Mouse (Mus musculus): ENCODE measurements around the gene Sgms2.
"Not testable (repeated sequence)": the region's sequence is repeated elsewhere in the genome, so short reads cannot be mapped to it uniquely, and the experiment has no call there.

Gene Sgms2

DNA sequence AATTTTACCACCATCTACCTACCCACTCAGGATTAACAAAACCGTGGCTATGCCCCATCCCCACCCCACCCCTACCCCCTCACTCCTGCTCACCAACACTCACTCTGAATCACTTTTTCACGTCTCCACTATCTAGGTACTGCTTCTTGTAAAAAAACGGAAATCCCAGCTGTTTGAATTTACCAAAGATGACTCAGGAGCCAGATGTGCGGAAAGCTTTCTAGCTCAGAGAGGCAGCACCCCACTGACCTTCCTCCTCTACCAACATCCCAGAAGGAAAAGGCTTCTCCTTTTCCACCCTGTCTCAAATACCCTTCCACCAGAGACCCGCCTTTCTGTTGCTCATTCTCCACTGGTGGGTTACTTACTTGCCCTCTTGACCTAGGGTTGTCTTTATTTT is 135.2 kb downstream of the Sgms2 start:
- no peak for DNase-seq

DNA sequence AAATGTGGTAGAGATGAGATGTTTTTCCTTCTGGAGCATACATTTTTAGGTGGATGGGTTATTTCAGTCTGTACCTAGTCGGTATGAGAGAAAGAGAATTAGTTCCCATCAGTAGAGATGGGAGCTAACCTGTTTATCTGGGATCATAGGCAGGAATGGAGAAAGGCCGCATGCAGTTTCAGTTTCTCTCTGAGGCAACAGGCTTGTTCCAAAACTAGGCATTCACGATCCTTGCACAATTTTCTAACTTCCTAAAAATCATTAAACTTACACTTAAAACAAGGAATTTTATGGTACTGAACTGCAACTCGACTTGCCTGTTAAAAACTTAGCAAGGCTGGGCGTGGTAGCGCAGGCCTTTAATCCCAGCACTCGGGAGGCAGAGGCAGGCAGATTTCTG is 140.7 kb downstream of the Sgms2 start:
- no peak for DNase-seq

DNA sequence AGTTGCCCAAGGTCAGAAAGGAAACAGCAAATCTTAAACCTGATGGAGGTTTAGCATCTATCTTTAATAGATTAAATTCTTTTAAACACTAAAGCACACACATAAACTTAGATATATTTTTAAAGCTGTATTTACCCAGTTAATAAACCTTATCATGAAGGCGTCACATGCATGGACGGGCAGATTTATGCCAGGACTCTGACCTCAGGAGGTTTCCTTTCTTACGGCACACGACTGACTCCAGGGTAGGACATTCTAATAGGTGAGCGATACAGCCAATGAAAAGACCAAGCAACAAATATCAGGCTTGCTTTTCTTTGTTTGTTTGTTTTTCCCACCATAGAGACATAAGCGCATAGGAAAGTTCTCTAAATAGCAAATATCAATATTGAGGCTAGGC is 142.2 kb downstream of the Sgms2 start:
- no peak for DNase-seq

DNA sequence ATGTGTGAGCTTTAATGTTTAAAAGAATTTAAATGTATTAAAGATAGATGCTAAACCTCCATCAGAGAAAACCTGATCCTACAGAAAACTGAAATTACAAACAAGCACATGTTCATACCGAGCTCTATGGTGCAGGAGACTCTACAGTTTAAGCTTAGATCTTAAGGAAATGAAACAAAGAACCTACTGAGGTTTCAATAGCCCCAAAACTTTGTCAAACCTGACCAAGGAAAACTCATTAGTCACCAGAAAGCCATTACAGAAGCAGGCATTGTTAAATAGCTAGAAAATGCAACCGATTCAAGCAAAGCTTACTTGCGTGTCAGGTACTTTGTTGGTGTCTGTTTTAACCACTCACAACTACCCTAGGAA is 142.6 kb downstream of the Sgms2 start:
- DNase-seq, result no peak

DNA sequence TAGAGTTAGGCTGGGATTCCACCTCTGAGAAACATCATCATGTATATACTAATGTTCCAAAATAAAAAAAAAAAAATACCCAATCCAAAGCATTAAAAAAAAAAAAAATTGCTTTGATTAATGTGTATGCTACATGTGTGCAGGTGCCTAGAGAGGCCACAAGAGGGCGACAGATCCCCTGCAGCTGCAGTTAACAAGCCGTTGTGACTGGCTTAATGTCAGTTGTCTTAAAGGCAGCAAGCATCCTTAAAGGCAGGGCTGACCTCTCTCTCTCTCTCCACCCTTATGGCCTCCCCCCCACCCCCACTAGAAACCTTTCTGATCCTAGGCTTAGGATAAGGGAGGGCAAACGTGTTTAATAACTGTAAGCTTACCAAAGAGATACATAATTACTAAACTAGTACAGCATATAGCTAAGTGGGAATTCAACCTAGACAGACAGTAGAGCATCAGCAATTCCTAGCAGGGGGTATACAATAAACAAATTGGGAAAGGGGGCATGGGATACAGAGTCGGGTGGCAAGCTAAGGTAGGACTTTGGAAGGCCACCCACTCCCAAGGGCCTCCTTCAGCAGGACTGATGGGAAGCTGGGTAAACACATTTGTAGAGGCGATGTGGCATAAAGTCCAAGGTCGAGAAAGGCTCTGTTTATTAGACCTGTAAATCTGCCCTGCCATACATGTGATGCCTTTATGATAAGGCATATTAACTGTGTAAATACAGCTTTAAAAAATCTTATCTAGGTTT is 143.2 kb downstream of the Sgms2 start:
- peak; percentile 41 for DNase-seq

DNA sequence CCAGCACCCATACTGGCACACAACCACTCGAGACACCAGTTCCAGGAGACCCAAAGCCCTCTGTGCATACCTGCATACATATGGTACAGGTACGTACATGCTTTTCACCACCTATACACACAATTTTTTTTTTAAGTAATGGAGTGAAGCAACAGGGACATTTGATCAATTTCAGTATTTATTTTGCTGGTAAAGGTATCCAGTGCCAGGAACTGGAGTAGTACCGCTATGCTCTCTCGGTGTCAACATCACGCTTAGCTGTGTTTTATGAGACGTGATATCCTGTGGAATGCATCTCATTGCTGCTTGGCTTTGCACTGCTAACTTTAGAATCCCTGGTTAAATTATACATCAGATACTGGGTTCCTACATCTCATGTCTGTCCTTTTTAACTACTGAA is 145.3 kb downstream of the Sgms2 start:
- no peak for DNase-seq

DNA sequence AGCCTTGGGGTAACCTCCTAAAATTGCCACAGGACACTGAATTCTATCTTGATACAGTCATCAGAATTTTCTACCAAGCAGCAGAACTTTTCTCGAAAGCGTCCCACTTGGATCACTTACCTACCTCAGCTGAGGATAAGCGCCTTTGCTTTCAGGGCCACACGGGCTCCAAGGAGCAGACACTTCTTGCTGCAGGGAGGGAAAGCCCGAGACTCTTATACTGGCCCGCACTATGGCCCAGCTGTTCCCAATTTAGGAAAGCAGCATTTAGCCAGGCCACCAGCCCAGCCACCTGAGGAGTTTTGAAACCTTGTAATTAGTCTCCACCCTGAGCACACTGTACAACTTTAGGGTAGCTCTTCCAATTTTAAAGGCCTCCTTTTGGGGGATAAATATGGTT is 147.9 kb downstream of the Sgms2 start:
- no peak for DNase-seq

DNA sequence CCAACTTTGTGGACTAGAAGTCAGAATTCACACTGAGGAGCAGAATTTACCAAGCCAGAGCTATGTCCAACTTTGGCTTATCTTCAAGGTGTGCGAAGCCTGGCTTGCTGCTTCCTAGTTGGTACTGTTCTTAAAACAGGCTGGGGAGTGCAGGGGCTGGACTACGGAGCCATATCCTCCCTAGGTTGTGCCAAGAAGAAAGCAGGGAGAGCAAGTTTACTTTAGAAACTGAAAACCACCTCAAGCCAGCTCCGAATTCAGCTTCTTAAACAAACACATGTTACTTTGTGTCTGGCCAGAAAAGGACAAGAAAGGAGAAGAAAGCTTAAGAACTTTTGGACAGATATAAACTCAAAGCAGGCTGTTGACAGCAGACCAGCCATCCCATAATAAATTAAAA is 150.3 kb downstream of the Sgms2 start:
- DNase-seq, result no peak

DNA sequence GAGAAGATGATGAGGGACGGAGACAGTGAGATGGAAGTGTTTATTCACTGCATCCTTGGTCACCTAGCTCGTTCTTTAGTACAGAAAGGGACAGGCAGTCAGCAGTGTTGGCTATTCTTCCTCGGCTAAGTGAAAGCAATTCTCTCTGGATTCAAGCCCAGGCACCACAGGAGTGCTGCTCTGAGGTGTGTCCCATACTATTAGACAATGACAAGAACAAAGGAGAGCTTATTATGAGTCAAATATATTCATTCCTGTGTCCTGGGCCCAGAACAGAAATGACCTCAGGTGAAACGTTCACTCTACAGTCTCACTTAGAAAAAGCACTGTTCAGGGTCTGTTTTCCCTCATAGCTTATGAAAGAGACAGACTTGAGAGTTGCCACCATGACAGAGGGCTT is 151.9 kb downstream of the Sgms2 start:
- DNase-seq, result no peak

DNA sequence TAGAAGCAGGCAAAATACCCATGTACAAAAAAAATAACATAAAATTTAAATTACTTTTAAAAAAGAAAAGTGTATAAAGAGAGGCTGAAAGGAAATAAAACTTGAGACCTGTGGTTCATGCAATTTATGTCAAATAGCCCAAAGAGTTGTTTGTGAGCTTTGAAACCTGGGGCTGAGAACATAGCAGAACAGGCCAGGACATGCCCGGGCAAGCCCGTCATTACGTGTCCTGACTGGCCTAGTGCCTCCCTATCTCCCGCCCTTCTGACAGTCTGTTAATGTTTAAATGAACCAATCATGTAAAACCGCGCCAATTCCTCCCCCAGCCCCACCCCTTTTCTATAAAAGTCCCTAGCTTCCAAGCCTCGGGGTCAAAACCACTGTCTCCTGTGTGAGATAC is 153.5 kb downstream of the Sgms2 start:
- not testable (repeated sequence) for DNase-seq

DNA sequence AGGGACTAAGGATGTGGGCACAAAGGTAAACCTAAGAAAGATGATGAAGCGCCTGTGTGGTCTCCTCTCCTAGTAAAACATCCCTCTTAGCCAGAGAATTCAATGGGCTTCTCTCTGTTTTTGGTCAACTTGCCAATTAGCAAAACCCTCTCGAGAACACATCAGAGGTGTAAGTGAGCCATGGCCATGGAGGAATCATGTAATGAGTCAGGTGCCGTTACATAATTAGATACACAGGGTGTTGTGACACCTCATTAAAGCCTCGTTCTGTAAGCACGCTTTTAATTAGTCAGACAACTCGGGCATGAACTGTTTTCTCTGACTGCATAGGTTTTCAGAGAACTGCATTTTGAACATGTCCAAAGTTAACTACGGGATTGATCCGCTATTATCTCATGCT is 154.6 kb downstream of the Sgms2 start:
- no peak for DNase-seq

DNA sequence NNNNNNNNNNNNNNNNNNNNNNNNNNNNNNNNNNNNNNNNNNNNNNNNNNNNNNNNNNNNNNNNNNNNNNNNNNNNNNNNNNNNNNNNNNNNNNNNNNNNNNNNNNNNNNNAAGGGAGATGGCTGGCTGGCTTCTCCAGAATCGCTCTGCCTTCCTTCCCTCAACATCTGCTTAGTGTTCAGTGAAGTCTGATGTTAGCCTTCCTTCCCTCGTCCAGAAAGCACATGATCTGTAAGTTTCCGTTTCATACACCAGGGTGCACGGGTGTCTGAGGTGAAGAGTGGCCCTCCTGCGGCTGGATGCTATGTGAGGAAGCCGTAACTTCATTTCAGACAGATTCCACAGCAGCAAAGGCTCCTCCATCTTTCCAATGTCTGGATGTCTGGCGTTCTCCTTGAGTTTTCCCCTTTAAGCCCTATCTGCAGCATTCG is 156.1 kb downstream of the Sgms2 start:
- DNase-seq, result no peak

DNA sequence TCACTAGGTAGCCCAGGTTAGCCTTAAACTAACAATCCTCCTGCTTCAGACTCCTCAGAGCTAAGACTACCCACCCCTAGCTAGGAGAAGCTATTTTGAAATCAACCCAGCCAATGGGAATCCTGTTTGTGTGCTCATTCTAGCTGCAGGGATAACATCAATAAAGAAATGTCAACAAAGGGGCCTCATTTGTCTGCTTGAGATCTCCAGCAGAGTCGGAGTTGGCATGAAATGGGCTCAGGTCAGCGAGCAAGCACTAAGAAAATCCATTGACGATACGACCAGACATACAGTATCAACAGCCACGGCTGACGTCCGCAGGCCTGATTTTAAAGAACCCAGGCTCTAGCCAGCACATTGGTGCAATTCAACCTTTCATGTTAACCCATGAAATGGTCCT is 164.0 kb downstream of the Sgms2 start:
- DNase-seq, result no peak

DNA sequence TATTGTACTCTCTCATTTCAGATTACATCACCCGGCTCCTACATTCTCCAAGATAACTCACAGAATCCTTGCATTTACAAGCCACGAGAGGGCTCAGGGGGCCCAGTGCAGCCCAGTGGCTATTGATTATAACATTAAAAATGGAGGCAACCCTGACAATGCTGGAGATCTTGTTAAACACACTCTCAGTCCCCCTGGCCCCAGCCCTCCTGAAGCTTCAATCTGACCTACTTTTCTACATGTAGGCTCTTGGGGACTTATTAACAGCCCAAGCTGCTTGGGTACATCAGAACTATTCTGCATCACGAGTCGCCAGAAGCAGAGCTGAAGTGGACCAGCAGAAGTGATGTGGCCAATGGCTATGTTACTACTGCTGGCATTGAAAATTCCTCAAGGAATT is 164.6 kb downstream of the Sgms2 start:
- no peak for DNase-seq

DNA sequence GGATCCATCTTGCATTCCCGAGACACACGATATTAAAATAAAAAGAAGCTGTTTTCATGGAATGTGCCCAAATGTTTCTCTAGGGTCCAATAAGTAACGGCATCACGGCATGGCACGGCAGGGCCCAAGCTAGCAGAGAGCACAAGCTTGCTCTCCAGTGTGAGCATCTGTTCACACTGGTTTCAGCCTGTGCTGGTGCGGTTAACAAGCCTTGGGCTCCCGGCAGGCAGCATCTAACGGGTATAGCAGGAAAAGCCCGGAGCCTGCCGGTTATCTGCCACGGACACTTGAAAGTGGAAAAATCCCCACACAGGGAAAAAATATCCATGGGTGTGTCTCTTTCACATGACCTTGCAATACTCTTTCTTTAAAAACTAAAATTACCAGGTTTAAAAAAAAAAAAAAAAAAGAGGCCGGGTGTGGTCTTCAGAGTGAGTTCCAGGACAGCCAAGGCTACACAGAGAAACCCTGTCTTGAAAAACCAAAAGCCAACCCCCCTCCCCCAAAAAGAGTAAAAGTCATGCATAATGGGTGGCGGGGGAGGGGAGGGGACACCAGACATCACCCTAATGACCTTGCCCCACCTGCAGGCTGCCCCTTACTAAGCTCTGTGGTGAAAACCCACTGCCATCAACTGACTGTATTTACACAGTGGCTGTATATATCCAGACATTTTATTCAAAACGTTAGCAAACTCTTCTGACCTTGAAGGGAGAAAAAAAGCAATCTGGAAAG is 169.0 kb downstream of the Sgms2 start:
- no peak for DNase-seq

DNA sequence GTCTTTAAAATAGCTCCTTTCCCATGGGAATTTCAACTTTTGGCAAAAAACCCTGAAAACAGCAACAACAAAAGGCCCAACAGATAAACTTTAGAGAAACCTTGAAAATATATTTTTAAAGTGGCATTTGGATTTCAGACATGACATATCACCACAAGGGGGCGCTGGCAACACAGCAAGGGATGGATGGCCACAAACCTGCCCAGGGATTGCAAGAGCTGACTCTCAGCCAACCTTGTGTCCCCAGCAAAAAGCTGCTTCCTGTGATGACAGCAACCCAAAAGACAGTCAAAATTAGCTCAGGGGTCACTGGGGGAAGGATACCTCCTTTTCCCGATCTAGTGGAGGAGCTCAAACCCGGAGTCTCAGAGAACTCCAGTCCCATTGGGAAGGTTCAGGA is 171.0 kb downstream of the Sgms2 start:
- peak; percentile 89 for DNase-seq

DNA sequence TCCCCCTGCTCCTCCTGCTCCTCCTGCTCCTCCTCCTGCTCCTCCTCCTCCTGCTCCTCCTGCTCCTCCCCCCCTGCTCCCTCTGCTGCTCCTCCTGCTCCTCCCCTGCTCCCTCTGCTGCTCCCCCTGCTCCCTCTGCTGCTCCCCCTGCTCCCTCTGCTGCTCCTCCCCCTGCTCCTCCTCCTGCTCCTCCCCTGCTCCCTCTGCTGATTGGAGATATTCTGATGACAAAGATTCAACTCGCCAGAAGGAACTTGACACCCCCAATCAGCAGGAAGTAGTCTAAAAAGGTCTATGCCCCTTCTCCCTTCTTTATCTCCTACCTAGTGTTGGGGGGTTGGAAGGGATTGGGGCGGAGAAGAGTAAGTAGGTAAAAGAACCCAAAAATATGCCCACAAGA is 173.0 kb downstream of the Sgms2 start:
- DNase-seq, result no peak

DNA sequence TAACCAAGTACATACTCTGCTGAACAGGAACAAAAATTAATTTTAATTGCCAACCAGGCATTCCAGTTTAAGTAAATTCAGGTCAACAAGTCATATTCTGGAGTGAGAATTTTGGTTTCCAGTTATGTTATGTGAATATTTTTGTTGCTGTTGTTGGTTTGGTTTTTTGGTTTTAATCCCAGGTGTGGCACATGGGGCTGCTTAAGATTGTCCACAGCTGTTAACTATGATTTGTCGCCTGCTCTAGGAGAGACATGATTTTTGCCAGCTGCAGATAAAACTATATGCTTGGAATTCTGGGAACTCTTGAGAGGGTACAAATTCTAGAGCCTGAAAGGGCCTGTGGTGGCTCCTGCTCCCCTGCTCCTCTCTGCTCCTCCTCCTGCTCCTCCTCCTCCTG is 174.1 kb downstream of the Sgms2 start:
- DNase-seq, result peak; percentile 23

DNA sequence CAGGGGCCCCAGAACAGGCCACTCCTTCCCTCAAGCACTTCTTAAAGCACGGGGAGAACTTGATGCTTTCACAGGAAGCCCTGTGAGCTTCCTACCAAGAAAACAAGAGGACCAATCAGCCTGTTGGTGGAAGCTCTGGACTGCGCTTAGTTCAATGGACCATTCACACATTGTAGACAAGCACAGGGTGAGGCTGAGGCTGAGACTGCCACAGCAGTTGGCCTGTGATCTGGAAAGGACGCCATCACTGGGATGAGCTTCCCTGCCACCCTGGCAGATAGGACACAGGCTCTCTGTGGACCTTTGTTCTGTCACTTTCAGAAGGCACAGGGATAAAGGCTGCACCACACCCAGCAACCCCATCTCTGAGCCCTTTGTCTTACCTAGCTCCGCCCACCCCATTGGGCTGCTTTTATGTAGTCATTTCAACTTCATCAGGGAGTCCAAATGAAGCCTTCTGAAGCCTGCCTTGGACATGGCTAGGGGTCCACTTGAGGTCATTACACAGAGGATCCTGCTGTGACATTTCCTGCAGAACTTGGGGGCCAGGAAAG is 175.2 kb downstream of the Sgms2 start:
- no peak for DNase-seq

DNA sequence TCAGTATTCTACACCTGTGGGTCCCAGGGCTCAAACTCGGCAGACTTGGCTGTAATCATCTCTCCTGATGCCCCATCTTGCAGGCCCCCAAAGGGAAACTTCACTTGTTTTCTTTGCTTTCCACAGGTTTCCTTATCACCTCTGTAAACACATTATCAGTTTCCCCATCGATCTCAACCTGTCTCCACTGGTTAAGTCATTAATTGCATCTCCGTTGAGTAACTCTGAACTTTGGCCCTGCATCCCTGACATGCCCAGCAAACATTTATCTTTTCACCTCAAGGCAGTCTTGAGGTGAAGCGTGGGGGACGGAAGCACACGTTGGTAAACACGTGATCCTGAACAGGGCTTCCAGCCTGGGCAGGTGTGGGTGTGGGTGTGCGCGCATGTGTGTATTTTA is 178.9 kb downstream of the Sgms2 start:
- DNase-seq, result no peak

DNA sequence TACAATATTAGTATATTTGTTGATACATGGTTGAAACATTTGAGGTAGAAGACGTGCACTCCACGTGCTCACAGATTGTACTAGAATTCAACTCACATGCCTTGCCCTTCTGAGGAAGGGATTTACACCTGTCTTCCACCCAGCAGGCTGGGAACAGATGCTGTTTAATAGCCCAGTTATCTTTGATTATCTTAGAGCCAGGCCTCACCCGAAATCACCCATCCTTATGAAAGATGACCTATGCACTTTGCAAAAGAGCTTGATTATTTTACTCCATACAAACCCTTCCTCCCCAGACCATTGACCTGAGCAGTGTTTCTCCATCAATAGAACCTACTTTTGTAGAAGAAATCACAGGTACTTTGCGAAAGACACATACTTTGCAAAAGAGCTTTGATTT is 180.6 kb downstream of the Sgms2 start:
- no peak for DNase-seq

DNA sequence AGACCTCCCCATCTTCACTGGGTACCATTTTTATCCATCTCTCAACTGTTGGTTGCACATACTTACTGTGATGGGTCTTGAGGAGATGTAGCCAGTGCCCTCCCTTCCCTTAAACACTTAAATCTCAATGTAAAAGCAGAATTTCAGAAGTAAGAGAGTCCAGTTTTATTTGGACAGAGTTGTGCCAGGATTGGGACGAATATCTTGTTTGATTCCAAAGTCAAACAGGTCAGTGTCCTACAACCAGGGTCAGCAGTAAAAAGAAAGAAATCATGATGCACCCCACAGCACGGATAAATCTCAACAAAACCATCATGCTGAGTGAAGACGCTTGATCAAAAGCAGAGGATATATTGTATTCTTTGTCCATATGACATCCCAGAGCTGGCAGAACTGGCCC is 183.4 kb downstream of the Sgms2 start:
- no peak for DNase-seq

DNA sequence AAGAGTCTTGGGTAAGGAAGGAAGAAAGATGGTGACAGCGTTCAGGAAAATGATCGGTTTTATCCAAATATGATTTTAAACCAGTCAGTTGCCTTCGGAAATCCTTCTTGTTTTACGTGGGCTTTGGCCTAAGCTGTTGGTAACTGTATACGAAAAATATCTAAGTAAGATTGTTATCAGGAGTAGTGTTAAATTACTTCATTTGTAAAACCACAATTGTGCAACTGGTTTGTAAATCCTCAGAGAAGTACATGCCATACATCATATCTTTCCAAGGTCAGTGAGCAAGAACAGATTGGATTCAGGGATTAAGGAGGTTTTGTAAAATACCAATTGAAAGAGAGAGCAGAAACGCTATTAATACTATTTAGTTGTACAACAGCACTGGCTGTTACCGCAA is 185.0 kb downstream of the Sgms2 start:
- no peak for DNase-seq

DNA sequence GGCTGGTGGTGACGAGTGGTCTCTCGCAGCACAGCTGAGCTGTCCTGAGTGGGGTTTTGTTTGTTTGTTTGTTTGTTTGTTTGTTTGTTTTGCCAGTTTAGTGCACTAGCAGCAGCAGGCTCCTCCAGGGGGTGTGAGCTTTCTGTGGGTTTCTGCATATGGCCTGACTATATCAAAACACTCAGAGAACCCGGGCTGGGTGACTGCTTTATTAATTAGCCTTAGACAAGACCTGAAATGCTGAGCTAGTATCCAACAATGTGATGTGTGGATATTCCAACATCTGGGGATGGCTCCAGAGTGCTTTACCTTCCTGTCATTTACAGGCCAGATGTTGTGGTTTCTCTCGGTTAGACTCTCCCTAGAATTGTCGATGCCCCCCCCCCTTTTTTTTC is 187.9 kb downstream of the Sgms2 start:
- no peak for DNase-seq
